Mouse (Mus musculus) liver, embryonic 14.5 days (tissue): ENCODE data around the gene Tmem135.

Experiments used
- CTCF ChIP-seq: IDR thresholded peaks from 2 replicates; pipeline ENCODE4 v1.5.1; 2016; ENCODE audit warnings: antibody characterized with exemption, low read depth, control low read depth
- EP300 ChIP-seq: IDR thresholded peaks from 2 replicates; pipeline ENCODE4 v1.6.1; 2016; ENCODE audit warnings: antibody characterized with exemption, low read depth

DNA sequence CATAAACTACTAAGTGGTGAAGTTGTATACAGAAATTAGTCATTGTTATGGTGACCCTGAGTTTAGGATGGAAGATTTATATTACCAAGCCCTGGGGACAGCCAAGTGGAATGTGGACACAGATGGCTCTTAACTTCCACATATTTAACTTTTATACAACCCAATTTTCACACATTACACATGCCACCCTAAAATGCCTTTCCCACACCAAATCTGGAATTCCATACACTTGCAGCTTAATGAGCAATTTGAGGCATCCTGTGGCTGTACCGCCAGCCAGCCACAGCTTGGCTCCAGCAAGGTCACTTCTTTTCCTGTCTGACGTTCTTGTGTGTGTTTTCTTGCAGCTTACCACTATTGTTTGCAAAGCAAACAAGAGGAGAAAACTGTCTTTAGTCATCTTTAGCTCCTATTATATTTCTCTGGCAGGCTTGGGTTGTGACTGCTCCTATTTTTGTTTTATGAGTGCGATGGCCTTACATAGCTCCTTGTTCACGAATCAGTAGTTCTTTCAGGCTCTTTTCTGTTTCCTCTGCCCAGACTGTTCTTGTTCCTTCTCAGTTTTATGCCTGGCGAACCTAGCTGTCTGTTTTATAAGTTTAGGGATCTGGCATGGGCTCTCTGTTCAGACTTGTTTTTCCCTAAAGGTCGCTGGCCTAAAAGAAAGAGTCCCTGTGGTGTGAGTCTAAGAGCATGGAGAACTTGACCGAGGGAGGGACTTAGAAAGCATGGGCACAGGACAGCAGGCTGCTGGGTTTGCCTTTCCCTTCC is 22.9 kb downstream of the Tmem135 start:
- no peak for TF ChIP-seq CTCF
- no peak for TF ChIP-seq EP300
